Mouse (Mus musculus): ENCODE results near the gene Fip1l1. TPM values are rescaled to one million over a fixed set of nuclear protein-coding genes. Genes with fewer than 3 reads are reported as not detected.

Fip1l1 gene
- polyA plus RNA-seq, 1 experiment from 2014 or later = 68.7 TPM

DNA sequence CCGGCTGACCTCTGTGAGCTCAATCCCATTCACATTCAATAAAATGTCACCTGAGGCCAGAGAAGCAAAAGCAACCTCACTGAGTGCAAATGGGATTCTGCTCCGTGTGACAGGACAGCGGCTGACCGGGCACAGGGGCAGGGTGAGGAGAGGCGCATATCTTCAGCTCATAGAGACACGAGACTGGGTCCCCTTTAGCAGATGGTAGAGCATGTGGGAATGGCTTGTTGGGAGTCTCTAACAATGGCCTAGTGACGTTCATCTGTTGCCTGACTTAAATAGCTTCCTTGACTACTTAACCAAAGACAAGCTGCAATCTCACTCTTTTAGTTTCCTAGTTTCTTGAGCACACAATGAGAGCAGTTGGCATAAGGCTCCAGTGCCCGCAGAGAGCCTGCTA is 71.0 kb downstream of the Fip1l1 start:
- no peaks in the 10 kb centered on the region for H3K4me1 ChIP-seq (replicated peaks; ENCODE audit: control insufficient read depth, insufficient read depth, low read length)
- 86% methylated on average over 8 of the region's 8 CpGs for WGBS
- DNase-seq (ENCODE audit: low spot score) = no peak
- no peak for ATAC-seq (ENCODE audit: low FRiP score)
- H3K36me3 ChIP-seq (replicated peaks; ENCODE audit: control insufficient read depth, insufficient read depth) = no peaks in the 10 kb centered on the region
- H3K4me2 ChIP-seq (replicated peaks) = no peak overlapping the region
- H3K27me3 ChIP-seq (ENCODE audit: control insufficient read depth, insufficient read depth, low read length) = no peaks in the 10 kb centered on the region
- H3K4me3 ChIP-seq (replicated peaks; ENCODE audit: low read length) = no peak overlapping the region
- no peak overlapping the region for H3K9ac ChIP-seq
- H3K9me3 ChIP-seq (ENCODE audit: control insufficient read depth, low read length) = no peaks in the 10 kb centered on the region
- H3K27ac ChIP-seq = no peak overlapping the region

DNA sequence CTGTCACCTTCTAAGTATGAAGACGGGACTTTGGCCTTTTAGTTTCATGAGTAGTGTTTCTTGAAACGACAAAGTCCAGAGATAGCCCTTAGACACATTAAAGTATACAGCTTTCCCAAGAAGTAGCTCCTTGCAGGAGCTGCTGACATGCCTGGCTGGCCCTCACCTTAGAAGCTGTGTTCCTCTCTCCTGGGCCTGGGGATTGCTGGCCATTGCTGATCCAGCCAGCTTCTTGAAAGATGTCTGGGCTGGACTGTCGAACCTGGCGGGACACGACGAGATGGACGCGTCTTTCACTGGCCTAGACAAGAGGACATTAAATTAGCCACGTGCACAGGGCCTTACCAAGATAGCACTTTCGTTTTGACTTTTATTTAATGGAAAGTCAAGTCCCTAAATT is 75.3 kb downstream of the Fip1l1 start:
- Histone ChIP-seq H3K9me3 (ENCODE audit: control insufficient read depth, low read length) (no peaks in the 10 kb centered on the region), H3K27me3 (ENCODE audit: control insufficient read depth, insufficient read depth, low read length) (no peaks in the 10 kb centered on the region), H3K4me1 (replicated peaks; ENCODE audit: control insufficient read depth, insufficient read depth, low read length) (no peaks in the 10 kb centered on the region), H3K36me3 (replicated peaks; ENCODE audit: control insufficient read depth, insufficient read depth) (no peaks in the 10 kb centered on the region), H3K4me3 (replicated peaks; ENCODE audit: low read length) (no peak overlapping the region), H3K4me2 (replicated peaks) (no peak overlapping the region), H3K9ac (no peak overlapping the region), H3K27ac (no peak overlapping the region)
- 86% methylated on average over 10 of the region's 10 CpGs for WGBS
- ATAC-seq (ENCODE audit: low FRiP score) (no peak), DNase-seq (ENCODE audit: low spot score) (no peak)

DNA sequence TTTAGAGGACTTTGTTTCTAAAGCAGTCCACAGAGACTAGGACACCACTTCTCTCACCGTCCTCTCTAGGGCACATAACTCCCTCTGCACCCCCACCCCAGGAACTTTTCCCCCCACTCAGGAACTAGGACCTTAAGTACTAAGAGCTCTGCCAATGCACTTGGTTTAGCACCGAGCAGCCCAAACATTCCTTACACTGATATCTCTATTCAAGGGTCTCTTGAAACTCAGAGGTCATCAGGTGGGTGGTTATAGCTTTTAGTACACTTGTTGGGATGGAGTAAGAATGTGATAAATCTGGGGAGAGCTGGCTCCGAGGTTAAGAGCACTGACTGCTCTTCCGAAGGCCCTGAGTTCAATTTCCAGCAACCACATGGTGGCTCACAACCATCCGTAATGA is 77.5 kb downstream of the Fip1l1 start:
- ATAC-seq (ENCODE audit: low FRiP score) (no peak), DNase-seq (ENCODE audit: low spot score) (no peak)
- no peaks in the 10 kb centered on the region for H3K27me3 ChIP-seq (ENCODE audit: control insufficient read depth, insufficient read depth, low read length)
- H3K9ac ChIP-seq = no peak overlapping the region
- H3K4me3 ChIP-seq (replicated peaks; ENCODE audit: low read length) = no peak overlapping the region
- WGBS = 93% methylated on average over 5 of the region's 5 CpGs
- no peaks in the 10 kb centered on the region for H3K36me3 ChIP-seq (replicated peaks; ENCODE audit: control insufficient read depth, insufficient read depth)
- no peaks in the 10 kb centered on the region for H3K9me3 ChIP-seq (ENCODE audit: control insufficient read depth, low read length)
- H3K27ac ChIP-seq = no peak overlapping the region
- H3K4me2 ChIP-seq (replicated peaks) = no peak overlapping the region
- H3K4me1 ChIP-seq (replicated peaks; ENCODE audit: control insufficient read depth, insufficient read depth, low read length) = no peaks in the 10 kb centered on the region

DNA sequence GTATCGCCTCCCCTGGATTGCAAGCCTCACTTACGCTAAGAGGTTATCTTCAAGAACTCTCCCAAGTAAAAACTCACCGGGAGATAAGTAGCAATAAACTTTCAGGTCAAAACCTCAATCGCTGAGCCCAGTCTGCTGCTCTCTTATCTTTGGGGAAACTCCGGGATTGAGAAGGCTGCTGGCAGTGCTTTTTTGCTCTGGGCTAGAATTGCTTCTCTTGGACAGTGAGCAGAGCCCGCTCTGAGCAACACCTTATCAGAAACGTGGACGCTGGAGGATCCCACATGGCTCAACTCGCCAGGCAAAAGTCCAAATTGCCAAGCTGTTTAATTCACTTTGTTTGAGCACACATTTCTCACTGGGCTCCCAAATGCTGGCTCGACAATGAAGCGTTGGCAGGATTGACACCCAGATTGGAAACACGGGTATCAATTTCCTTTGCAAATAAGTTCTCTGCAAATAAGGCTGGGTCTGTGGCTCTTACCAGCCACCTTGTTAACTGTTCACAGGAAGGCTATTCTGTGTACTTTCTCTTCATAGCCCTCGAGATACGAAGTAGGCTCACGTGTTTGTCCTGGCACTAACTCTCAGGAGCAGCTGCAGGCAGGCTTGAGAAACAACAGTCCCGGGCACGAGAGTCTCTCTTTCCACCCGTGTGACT is 78.4 kb downstream of the Fip1l1 start:
- no peak overlapping the region for H3K4me2 ChIP-seq (replicated peaks)
- WGBS = 76% methylated on average over 18 of the region's 18 CpGs
- H3K4me1 ChIP-seq (replicated peaks; ENCODE audit: control insufficient read depth, insufficient read depth, low read length) = no peaks in the 10 kb centered on the region
- H3K9me3 ChIP-seq (ENCODE audit: control insufficient read depth, low read length) = no peaks in the 10 kb centered on the region
- ATAC-seq (ENCODE audit: low FRiP score) = no peak
- no peak overlapping the region for H3K27ac ChIP-seq
- no peak overlapping the region for H3K4me3 ChIP-seq (replicated peaks; ENCODE audit: low read length)
- H3K27me3 ChIP-seq (ENCODE audit: control insufficient read depth, insufficient read depth, low read length) = no peaks in the 10 kb centered on the region
- no peak overlapping the region for H3K9ac ChIP-seq
- H3K36me3 ChIP-seq (replicated peaks; ENCODE audit: control insufficient read depth, insufficient read depth) = no peaks in the 10 kb centered on the region
- DNase-seq (ENCODE audit: low spot score) = no peak

DNA sequence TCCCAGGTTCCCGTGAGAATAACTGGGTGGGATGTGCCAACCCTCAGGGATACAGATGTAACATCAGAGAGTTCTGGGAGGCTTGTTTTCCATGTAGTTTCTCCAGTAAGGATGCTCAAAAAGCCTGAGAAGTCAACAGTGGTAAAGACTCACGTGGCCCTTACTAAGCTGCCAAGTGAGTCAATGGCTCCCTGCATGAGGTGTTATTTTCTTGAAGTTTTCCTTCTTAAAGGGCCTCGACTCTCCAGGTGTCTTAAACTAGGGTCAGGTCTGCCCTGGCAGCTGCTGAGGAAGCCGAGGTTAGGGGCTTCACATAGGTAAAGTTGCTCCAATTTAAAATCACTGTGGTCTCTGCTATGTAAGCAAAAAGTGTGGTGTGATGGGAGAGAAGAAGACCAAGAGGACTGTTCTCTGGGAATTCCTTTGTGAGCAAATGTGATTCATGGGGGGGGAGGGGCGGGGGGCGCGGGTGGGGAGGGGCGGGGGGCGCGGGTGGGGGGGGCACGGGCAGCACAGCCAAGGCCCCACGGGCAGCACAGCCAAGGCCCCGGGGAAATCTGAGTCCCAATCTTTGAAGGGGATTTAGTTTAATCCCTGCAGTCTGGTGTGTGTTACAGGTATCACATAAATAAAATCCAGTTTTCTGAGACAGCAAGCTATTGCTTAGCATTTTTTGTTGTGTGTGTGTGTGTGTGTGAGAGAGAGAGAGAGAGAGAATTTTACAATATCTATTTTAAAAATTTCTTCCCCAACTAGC is 82.7 kb downstream of the Fip1l1 start:
- WGBS = 66% methylated on average over 13 of the region's 13 CpGs
- no peaks in the 10 kb centered on the region for H3K9me3 ChIP-seq (ENCODE audit: control insufficient read depth, low read length)
- DNase-seq (ENCODE audit: low spot score) (no peak), ATAC-seq (ENCODE audit: low FRiP score) (no peak)
- no peak overlapping the region for H3K4me2 ChIP-seq (replicated peaks)
- no peaks in the 10 kb centered on the region for H3K36me3 ChIP-seq (replicated peaks; ENCODE audit: control insufficient read depth, insufficient read depth)
- H3K4me3 ChIP-seq (replicated peaks; ENCODE audit: low read length) = no peak overlapping the region
- H3K27me3 ChIP-seq (ENCODE audit: control insufficient read depth, insufficient read depth, low read length) = no peaks in the 10 kb centered on the region
- H3K9ac ChIP-seq = no peak overlapping the region
- H3K27ac ChIP-seq = no peak overlapping the region
- H3K4me1 ChIP-seq (replicated peaks; ENCODE audit: control insufficient read depth, insufficient read depth, low read length) = no peaks in the 10 kb centered on the region

DNA sequence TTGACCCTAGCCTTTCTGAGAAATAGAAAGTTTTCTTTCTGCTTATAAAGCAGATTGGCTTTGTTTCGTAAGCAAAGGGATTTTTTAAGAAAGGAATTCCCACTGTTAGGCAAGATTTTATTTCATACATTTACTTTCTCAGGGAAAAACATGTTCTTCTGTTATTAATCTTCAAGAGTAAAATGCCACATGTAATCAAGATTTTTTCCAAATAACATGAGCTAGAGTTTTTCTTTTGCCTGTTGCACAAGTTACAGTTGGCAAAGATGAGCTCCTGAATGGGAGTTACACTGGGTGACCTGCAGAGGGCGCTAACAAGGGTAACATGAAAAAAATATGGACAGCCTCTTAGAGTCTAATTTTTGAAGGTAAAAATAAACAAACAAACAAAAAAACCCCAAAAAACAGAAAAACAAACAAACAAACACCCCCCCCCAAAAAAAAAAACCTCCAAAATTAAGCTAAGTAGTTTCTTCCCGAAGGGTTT is 83.4 kb downstream of the Fip1l1 start:
- no peak for ATAC-seq (ENCODE audit: low FRiP score)
- Histone ChIP-seq H3K4me2 (replicated peaks) (no peak overlapping the region), H3K36me3 (replicated peaks; ENCODE audit: control insufficient read depth, insufficient read depth) (no peaks in the 10 kb centered on the region), H3K27me3 (ENCODE audit: control insufficient read depth, insufficient read depth, low read length) (no peaks in the 10 kb centered on the region), H3K27ac (no peak overlapping the region), H3K9me3 (ENCODE audit: control insufficient read depth, low read length) (no peaks in the 10 kb centered on the region), H3K9ac (no peak overlapping the region), H3K4me1 (replicated peaks; ENCODE audit: control insufficient read depth, insufficient read depth, low read length) (no peaks in the 10 kb centered on the region), H3K4me3 (replicated peaks; ENCODE audit: low read length) (no peak overlapping the region)
- 67% methylated on average over 3 of the region's 3 CpGs for WGBS
- no peak for DNase-seq (ENCODE audit: low spot score)

DNA sequence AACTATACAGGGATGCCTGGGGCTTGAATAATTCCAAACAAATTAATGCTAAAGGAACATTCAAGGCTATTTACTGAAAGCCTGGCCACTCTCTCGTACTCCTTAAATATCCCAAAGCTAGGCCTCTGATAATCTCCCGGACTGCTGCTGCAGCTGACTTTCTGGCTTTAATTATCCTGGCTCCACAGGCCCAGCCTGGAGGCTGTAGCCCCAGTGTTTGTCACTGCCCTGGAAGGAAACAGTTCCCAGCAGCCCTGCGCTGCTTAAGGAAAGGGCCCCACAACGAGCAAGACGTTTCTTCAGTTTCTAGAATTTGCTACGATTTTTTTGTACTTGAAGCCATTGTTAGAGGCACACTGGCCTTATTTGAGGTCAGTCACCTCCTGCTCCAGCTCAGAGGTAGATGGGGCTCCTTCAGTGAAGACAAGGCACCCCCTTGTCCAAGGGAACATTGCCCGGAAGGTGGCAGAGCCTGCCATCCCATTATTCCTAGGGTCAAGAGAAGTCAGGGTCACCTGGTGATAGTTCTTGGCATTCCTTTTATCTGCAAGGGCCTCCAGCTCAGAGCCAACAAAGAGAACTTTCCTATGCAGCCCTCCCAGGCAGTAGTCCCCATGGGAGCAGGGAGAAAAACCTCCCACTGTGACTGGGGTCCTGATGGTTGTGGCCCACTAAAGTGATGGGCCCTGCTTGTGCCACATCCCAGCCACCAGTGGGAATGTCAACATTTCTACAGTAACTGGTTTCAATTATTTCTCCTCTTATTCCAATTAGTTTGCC is 86.6 kb downstream of the Fip1l1 start:
- Histone ChIP-seq H3K4me2 (replicated peaks) (no peak overlapping the region), H3K27me3 (ENCODE audit: control insufficient read depth, insufficient read depth, low read length) (no peaks in the 10 kb centered on the region), H3K9me3 (ENCODE audit: control insufficient read depth, low read length) (no peaks in the 10 kb centered on the region), H3K9ac (no peak overlapping the region), H3K36me3 (replicated peaks; ENCODE audit: control insufficient read depth, insufficient read depth) (no peaks in the 10 kb centered on the region), H3K4me1 (replicated peaks; ENCODE audit: control insufficient read depth, insufficient read depth, low read length) (no peaks in the 10 kb centered on the region), H3K4me3 (replicated peaks; ENCODE audit: low read length) (no peak overlapping the region), H3K27ac (no peak overlapping the region)
- 56% methylated on average over 7 of the region's 7 CpGs for WGBS
- no peak for ATAC-seq (ENCODE audit: low FRiP score)
- no peak for DNase-seq (ENCODE audit: low spot score)

DNA sequence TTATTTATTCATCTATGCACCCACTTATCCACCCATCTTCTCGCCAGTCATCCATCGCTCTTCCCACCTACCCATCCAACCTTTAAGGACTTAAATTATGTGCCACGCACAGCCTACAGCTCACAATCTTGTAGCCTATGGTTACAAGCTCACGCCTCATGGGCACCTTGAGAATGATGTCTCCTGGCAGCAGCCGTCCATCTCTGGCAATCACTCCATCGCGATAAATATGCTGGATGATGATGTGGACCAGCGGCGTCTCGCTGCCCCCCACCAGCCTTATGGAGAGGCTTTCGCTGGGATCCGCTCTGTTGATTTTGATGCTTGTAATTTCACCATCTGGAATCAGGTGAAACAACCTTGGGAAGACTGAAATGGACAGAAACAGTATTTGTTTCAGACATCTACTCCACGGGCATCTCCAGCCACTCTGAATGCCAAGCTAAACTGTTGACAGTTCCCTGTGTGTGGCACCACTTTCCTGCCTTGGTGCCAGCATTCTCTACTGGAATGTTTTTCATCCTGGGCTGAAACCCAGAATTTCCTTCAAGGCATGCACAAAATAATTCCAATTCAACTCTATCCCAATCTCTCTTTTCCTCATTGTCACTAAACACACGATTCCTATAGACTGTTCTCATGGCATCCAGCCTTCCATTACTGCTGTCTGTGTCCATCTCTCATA is 88.2 kb downstream of the Fip1l1 start:
- DNase-seq (ENCODE audit: low spot score) (no peak), ATAC-seq (ENCODE audit: low FRiP score) (no peak)
- Histone ChIP-seq H3K9me3 (ENCODE audit: control insufficient read depth, low read length) (no peaks in the 10 kb centered on the region), H3K4me3 (replicated peaks; ENCODE audit: low read length) (no peak overlapping the region), H3K9ac (no peak overlapping the region), H3K36me3 (replicated peaks; ENCODE audit: control insufficient read depth, insufficient read depth) (no peaks in the 10 kb centered on the region), H3K27me3 (ENCODE audit: control insufficient read depth, insufficient read depth, low read length) (no peaks in the 10 kb centered on the region), H3K4me1 (replicated peaks; ENCODE audit: control insufficient read depth, insufficient read depth, low read length) (no peaks in the 10 kb centered on the region), H3K4me2 (replicated peaks) (no peak overlapping the region), H3K27ac (no peak overlapping the region)
- WGBS = 93% methylated on average over 14 of the region's 14 CpGs

DNA sequence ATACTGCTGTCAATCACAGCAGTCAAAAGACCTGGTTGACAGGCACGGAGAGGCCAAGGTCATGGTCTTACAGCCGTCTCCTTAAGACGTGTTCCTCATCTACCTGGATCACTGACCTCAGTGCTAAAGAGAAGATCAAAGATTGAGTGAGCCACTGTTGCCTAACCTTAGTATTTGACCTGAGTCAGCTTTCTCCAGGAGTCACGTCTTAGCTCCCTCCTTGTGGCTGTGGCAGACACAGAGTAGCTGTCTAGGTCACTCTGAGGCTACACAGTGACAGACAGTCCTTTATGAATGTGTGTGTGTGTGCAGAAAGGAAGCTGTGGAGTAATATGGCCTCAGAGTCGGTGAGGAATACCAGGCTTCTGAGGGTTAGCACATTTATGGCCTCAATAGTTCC is 89.1 kb downstream of the Fip1l1 start:
- no peaks in the 10 kb centered on the region for H3K9me3 ChIP-seq (ENCODE audit: control insufficient read depth, low read length)
- no peak for DNase-seq (ENCODE audit: low spot score)
- no peaks in the 10 kb centered on the region for H3K4me1 ChIP-seq (replicated peaks; ENCODE audit: control insufficient read depth, insufficient read depth, low read length)
- no peaks in the 10 kb centered on the region for H3K36me3 ChIP-seq (replicated peaks; ENCODE audit: control insufficient read depth, insufficient read depth)
- H3K9ac ChIP-seq = no peak overlapping the region
- no peak overlapping the region for H3K27ac ChIP-seq
- H3K27me3 ChIP-seq (ENCODE audit: control insufficient read depth, insufficient read depth, low read length) = no peaks in the 10 kb centered on the region
- H3K4me3 ChIP-seq (replicated peaks; ENCODE audit: low read length) = no peak overlapping the region
- 64% methylated on average over 5 of the region's 5 CpGs for whole genome bisulfite sequencing
- no peak for ATAC-seq (ENCODE audit: low FRiP score)
- H3K4me2 ChIP-seq (replicated peaks) = no peak overlapping the region

Data from hindbrain, embryonic 14.5 days (tissue).